Mouse (Mus musculus) right cerebral cortex, postnatal 10 days (tissue): ENCODE data around the gene Adamts8.

Experiments
- DNase-seq, 2 experiments: peaks; one replicate each; pipeline ENCODE4 v3.0.0; 2021; ENCODE audit warnings: low spot score in 2 of 2

Gene Adamts8

GRCm38 (mm10) chr9:30922197-30922894 is 20.0 kb upstream of the Adamts8 start, which contains the start of gene Adamts15:
Gene Adamts15, minus strand, starts transcription at chr9:30922452.
- DNase-seq, result peak; percentile 69 to 72

GRCm38 (mm10) chr9:30928759-30929158 is 13.6 kb upstream of the Adamts8 start:
- no peak for DNase-seq

DNA sequence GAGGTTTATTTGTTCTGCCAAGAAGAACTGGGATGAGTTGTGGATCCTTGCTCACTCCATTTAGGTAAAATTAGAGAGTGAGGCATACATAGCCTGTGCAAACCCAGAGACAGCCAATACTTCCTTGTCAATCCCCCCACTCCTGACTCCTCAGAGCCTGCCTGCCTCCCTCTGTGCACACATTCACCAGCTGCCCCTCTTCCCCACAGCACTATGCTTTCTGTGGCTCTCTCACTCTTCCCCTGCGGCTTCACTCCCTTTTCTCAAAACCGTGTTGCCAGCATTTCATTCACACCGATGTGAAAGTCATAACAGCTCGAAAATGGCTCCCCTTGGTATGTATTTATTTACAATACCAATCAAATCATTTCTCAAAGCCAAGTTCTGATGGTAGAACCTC is 10.0 kb upstream of the Adamts8 start:
- peak in 1 of 2 experiments; percentile 5 for DNase-seq

- peak in 1 of 2 experiments; percentile 15 for DNase-seq
Observed at GRCm38 (mm10) chr9:30934827-30935226, 7.5 kb upstream of the Adamts8 start.

- DNase-seq, result peak; percentile 77
Observed at GRCm38 (mm10) chr9:30936674-30937438, 5.5 kb upstream of the Adamts8 start.

DNA sequence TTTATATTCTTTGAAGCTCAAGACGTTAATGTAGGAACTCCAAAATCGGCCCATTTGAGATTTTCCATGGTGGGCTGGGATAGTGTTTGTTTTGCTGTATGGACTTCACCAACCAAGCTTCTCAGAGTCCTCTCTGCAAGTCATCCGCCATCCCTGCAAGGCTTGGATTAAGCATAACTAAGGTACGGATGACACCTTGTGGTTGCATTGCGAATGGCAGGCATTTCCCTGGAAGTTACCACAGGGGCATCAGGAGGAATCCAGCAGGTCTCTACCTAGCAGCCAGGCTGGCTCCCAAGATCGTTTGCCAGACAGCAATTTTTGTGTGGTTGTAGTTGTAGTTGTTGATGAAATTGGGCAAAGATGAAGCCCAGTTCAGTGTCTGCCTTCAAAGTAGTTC is 2.0 kb upstream of the Adamts8 start:
- DNase-seq, result peak; percentile 91 to 93

- no peak for DNase-seq
Observed at GRCm38 (mm10) chr9:30943341-30943740, 979 bp downstream of the Adamts8 start.

- DNase-seq, result no peak
Observed at GRCm38 (mm10) chr9:30944234-30944633, 1.9 kb downstream of the Adamts8 start.

DNA sequence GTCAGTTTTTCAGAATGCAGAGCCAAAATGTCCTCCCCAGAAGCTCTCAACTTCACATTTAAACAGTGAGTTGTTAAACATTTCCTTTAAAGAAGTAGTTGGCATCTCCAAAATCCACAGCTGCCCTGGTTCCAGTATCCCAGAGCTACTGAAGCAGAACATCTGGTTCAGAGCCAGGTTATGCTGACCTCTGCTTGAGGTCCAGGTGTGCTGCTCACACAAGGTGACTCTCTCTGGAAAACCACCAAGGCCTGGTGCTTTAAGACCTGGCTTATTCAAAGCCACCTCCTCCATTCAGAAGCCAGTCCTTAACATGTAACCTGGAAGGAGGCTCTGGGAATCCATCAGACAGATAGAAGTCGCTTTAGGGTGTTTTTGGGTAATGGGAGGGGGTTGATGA is 2.9 kb downstream of the Adamts8 start:
- DNase-seq, result no peak

GRCm38 (mm10) chr9:30949422-30949821 is 7.1 kb downstream of the Adamts8 start:
- DNase-seq, result no peak

GRCm38 (mm10) chr9:30949971-30950370 is 7.6 kb downstream of the Adamts8 start:
- no peak for DNase-seq

DNA sequence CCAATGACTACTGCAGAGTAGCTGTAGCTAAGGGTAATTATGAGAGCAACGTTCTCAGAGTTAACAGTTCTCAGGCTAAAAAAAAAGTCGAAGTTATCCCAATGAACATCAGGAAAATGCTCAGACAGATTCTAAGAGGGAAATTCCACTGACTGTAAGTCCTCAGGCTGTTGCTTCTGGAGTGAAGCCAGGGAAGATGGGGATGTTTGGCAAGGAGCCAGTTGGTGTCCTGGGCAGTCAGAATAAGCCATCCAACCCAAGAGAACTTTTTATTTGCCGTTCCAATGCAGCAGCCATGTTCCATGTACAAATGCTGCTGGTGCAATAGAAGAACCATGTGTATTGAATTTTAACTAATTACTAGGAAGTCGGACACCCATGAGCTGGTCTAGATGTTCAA is 8.2 kb downstream of the Adamts8 start:
- peak in 1 of 2 experiments; percentile 52 for DNase-seq

- no peak for DNase-seq
Observed at GRCm38 (mm10) chr9:30951461-30951860, 9.1 kb downstream of the Adamts8 start.

DNA sequence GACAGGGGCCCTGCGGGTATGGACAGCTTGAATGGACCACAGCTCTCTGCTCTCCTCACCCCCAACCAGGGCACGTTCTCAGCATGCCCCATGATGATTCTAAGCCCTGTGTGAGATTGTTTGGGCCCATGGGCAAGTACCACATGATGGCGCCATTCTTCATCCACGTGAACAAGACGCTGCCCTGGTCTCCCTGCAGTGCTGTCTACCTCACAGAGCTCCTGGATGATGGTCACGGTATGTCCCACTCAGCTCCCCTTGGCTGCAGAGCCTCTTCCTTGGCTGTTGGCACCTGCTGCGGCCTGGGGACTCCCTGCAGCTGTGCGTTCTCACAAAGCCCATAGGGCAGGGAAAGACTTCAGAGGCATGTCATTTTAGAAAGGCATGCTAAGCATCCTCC is 10.9 kb downstream of the Adamts8 start:
- no peak for DNase-seq

DNA sequence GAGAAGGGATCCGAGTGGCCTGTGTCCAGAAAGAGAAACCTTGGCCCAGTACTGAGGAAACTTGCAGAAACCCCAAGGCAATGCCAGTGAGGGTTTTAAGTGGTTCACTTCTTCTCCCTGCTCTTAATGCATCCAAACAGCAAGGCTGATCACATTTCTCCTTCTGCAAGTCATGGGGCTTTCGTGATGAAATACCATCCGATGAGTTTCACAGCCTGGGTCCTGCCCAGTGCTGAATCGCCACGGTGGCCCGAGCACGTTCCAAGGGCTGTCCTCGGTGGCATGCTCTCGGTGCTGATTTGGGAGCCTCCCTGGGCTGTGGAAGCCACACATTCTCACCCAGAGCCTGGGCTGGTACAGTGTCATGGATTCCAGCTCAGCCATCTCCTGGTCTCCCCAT is 12.9 kb downstream of the Adamts8 start:
- DNase-seq, result no peak

GRCm38 (mm10) chr9:30963780-30964179 is 21.4 kb downstream of the Adamts8 start:
- DNase-seq, result no peak

DNA sequence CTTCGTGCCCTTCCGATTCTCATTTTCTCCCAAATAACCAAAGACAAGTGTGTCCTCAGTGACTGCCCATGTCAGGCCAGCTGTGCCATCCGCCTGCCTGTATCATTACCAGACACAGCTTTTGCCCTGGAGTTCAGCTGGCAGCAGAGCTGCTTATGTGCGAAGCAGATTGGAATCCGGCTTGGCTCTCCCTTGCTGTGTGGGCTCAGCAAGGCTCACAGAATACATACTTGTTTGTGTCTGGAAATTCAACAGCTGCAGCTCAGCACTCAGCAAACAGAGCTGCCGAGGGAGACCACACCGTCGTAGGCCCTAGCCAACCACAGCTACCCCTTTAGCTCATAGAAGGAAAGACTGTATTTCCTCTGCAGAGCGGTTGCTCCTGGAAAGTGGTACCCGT is 22.3 kb downstream of the Adamts8 start:
- DNase-seq, result peak; percentile 48 to 74

DNA sequence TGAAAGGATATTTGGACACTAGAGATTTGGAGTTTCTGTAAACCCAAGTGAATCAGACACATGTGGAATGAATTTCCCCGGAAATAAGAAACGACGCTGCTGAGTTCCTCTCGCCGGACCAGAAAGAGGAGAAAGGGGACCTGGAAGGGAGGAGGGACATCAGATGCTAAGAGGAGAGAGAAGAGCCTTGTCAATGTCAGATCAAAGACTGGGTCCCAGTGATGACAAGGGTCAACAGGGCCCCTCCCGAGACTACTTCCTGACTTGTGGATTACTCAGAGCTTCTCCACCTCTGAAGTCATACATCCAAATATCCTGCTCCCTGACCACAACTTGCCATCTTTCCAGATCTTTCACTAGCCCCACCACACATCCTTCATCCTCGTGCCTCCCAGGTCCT is 24.5 kb downstream of the Adamts8 start:
- no peak for DNase-seq

DNA sequence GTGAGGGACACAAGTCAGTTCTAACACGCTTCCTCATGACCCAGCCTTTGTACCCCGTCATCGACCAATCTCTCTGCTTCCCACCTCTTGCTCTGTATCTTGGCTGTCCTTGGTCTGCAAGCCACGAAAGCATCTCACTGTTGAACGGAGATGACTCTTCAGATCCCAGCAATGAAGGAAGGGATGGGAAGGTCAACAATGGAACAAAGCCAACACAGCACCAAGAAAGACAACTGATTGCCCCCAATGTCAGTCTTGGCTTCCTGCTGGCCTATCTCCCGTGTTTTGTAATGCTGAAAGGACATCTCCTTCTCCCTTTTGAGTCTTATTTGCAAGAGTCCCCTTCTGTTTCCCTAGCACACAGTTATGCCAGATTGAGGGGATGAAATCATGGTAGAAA is 25.8 kb downstream of the Adamts8 start:
- DNase-seq, result no peak

DNA sequence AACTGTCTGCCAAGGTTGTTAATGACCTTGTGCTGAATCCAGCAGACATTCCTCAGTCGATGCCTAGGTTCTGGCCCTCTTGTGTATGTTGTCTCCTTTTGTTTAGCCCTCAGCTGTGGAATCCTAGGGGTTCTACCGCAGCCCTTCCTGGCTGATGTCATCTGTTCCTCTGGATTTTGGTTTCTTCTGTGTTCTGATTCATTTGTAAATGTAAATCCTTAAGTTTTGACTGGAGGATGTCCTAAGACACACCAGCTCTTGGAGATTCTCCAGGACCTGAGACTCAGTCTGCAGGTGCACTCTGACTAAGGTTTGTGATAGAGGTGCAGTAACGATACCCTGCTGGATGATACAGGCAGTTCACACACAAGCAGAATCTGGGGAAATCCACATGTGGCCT is 27.6 kb downstream of the Adamts8 start:
- no peak for DNase-seq

DNA sequence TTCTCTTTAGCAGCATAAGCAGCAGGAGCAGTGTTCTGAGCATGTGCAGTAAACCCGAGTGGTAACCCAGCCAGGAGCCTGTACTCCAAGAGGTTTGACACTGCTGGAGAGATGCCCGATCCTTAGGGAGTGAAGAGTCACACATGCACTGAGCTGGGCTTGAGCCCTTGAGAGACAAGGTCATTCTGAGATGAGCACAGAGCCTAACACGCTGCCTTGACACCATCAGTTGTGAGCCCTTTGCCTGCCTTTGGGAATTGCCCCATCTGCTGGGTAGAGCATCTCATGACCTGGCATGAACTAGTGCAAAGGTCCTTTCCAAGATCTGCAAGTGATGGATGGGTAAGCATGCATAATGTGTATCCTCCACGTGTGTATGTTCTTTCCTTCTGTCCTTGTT is 29.6 kb downstream of the Adamts8 start:
- DNase-seq, result no peak

GRCm38 (mm10) chr9:30976339-30977023 is 34.1 kb downstream of the Adamts8 start:
- DNase-seq, result no peak

DNA sequence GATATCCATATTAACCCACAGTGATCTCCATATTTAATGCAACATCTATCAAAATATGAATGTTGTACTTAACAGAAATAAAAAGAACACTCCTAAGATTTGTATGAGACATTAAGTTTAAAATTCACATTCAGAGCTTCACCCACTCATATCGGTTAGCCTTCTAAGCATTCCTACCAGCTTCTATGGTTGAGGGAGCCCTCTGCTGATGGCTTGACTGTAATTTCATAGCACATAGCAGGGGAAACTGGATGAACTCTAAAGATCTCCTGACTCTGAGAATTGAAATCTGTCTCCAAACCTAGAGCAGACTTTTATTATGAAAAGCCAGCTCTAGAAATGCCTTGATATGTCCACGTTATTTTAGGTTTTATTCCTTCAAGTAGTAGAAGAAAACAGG is 38.1 kb downstream of the Adamts8 start:
- DNase-seq, result no peak
